Mouse (Mus musculus): ENCODE data around the gene Zeb2. TPM values are rescaled to one million over a fixed set of nuclear protein-coding genes. Genes with fewer than 3 reads are reported as not detected.

Gene Zeb2
- polyA plus RNA-seq, 2 experiments, result 5.7 to 9.9 TPM

DNA sequence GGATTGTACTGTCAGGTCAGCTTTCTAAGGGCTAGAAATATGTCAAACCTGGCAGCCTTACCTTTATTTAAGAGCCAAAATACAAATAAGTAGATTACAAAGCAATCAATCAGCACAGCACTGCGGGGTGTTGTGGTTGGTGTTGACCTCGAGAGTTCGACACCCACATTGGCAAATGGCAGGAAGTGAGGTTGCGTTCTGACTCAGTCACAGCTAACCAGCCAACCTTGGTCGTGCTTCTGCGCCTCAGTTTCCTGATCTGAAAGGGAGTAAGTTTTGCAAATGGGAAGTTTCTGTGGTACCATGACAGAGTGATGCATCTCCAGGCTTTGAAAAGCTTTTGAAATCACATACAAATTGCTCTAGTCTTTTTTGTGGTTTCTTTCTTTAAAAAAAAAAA is 21.7 kb upstream of the Zeb2 start:
- peaks cover 0 to 6% of the 10 kb centered on the region in 2 experiments; a peak in 1 of 4 replicates for H3K4me1 ChIP-seq (replicated peaks; ENCODE audit: control insufficient read depth in 2 of 2, insufficient read depth in 2 of 2, low read length in 1 of 2)
- DNase-seq (ENCODE audit: low read depth in 3 of 3, low spot score in 3 of 3) (no peak), ATAC-seq (ENCODE audit: insufficient read depth) (no peak)
- H3K36me3 ChIP-seq (replicated peaks; ENCODE audit: control insufficient read depth, insufficient read depth, low read depth), result no peaks in the 10 kb centered on the region
- no peak overlapping the region for H3K4me2 ChIP-seq (ENCODE audit: low read depth)
- no peak overlapping the region for H3K4me3 ChIP-seq (ENCODE audit: insufficient read depth in 1 of 2, low read depth in 2 of 2, low read length in 2 of 2)
- WGBS (ENCODE audit: insufficient replicate concordance), result 49% methylated on average over 6 of the region's 6 CpGs
- H3K27ac ChIP-seq, result no peak overlapping the region
- no peaks in the 10 kb centered on the region for H3K27me3 ChIP-seq (ENCODE audit: control insufficient read depth, insufficient read depth, low read length)
- H3K9me3 ChIP-seq (ENCODE audit: control insufficient read depth, low read length), result no peaks in the 10 kb centered on the region
- no peak overlapping the region for H3K9ac ChIP-seq (replicated peaks)
- TF ChIP-seq EP300 (IDR thresholded peaks at IDR 0.05; ENCODE audit: low read depth) (no peak), CTCF (IDR thresholded peaks at IDR 0.05; ENCODE audit: low read depth) (no peak)

DNA sequence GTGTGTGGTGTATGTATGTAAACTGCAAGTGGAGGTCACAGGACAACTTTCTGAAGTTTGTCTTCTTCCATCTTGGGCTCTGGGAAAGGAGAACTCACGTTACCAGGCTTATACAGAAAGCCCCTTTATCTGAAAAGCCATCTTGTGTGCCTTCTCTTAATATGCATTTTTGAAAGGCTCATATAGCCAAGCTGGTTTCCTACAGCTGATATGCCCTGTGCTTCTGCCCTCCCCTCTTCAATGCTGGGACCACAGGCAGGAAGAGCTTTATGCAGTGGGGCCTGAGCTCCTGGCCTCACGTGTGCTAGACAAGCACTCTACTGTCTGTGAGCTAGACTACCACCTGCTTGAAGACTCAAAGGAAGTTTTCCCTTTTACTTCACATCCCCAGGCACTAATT is 19.6 kb upstream of the Zeb2 start:
- Histone ChIP-seq H3K27me3 (ENCODE audit: control insufficient read depth, insufficient read depth, low read length) (no peaks in the 10 kb centered on the region), H3K4me1 (replicated peaks; ENCODE audit: control insufficient read depth in 2 of 2, insufficient read depth in 2 of 2, low read length in 1 of 2) (peaks cover 0 to 6% of the 10 kb centered on the region in 2 experiments; a peak in 1 of 4 replicates), H3K4me3 (ENCODE audit: insufficient read depth in 1 of 2, low read depth in 2 of 2, low read length in 2 of 2) (no peak overlapping the region), H3K36me3 (replicated peaks; ENCODE audit: control insufficient read depth, insufficient read depth, low read depth) (no peaks in the 10 kb centered on the region), H3K4me2 (ENCODE audit: low read depth) (no peak overlapping the region), H3K9ac (replicated peaks) (no peak overlapping the region), H3K9me3 (ENCODE audit: control insufficient read depth, low read length) (no peaks in the 10 kb centered on the region), H3K27ac (no peak overlapping the region)
- TF ChIP-seq EP300 (IDR thresholded peaks at IDR 0.05; ENCODE audit: low read depth), result no peak
- TF ChIP-seq CTCF (IDR thresholded peaks at IDR 0.05; ENCODE audit: low read depth), result no peak
- DNase-seq (ENCODE audit: low read depth in 3 of 3, low spot score in 3 of 3) (no peak), ATAC-seq (ENCODE audit: insufficient read depth) (no peak)
- 15% methylated on average over 2 of the region's 2 CpGs for WGBS (ENCODE audit: insufficient replicate concordance)

DNA sequence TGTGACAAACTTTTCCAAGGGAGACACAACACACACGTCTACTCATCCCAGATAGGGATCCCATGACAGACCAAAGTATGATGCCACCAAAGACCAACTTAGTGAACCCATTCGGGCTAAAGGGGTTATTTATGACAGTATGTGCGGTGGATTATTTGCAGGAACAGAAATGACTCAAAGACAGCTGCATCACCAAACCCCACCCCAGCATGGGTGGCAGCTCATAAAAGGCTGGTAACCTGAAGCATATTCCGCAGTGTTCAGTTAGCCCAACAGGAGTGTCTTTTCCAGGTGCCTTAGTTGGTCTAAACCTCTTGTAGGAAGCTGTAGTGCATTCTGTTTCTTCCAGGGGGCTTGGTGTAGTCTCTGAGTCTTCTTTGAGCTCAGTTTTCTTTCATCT is 16.0 kb upstream of the Zeb2 start:
- peaks cover 0 to 6% of the 10 kb centered on the region in 2 experiments; a peak in 1 of 4 replicates for H3K4me1 ChIP-seq (replicated peaks; ENCODE audit: control insufficient read depth in 2 of 2, insufficient read depth in 2 of 2, low read length in 1 of 2)
- no peak for TF ChIP-seq CTCF (IDR thresholded peaks at IDR 0.05; ENCODE audit: low read depth)
- TF ChIP-seq EP300 (IDR thresholded peaks at IDR 0.05; ENCODE audit: low read depth), result no peak
- DNase-seq (ENCODE audit: low read depth in 3 of 3, low spot score in 3 of 3), result no peak
- H3K27me3 ChIP-seq (ENCODE audit: control insufficient read depth, insufficient read depth, low read length), result no peaks in the 10 kb centered on the region
- H3K4me3 ChIP-seq (ENCODE audit: insufficient read depth in 1 of 2, low read depth in 2 of 2, low read length in 2 of 2), result no peak overlapping the region
- H3K27ac ChIP-seq, result no peak overlapping the region
- H3K4me2 ChIP-seq (ENCODE audit: low read depth), result no peak overlapping the region
- no peaks in the 10 kb centered on the region for H3K36me3 ChIP-seq (replicated peaks; ENCODE audit: control insufficient read depth, insufficient read depth, low read depth)
- H3K9me3 ChIP-seq (ENCODE audit: control insufficient read depth, low read length), result no peaks in the 10 kb centered on the region
- H3K9ac ChIP-seq (replicated peaks), result no peak overlapping the region
- 64% methylated on average over 4 of the region's 4 CpGs for WGBS (ENCODE audit: insufficient replicate concordance)
- ATAC-seq (ENCODE audit: insufficient read depth), result no peak

DNA sequence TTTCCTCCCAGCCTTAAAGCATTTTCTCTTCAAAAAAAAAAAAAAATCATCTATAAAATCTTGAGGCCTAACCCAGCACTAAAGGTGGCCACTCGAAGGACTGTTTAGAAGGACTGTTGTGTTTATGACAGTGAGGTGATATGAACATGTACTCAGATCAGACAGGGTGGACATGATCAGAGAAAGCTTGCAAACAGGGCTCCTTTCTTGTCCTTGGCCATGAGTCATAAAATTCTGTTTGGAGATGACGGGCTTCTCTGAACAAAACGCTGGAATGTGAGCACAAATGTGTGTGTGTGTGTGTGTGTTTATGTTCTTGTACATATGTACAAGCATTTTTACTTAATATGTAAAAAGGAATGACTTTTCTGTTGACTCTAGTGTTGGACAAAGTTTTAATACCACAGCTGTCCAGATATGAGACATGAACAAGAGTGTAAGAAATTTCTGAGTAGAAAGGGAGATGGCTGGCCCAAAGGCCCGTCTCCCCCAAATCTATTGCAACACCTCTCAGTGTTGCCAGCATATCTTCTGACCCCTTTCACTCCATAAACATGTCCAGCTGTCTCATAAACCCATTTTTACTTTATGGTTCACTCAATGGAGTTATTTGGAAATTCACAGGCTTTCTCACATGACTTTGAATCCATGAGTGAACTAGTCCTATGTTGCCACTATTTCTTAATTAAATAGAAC is 13.4 kb upstream of the Zeb2 start:
- no peaks in the 10 kb centered on the region for H3K27me3 ChIP-seq (ENCODE audit: control insufficient read depth, insufficient read depth, low read length)
- DNase-seq (ENCODE audit: low read depth in 3 of 3, low spot score in 3 of 3) (no peak), ATAC-seq (ENCODE audit: insufficient read depth) (no peak)
- no peak overlapping the region for H3K9ac ChIP-seq (replicated peaks)
- no peak overlapping the region for H3K4me2 ChIP-seq (ENCODE audit: low read depth)
- 61% methylated on average over 4 of the region's 4 CpGs for WGBS (ENCODE audit: insufficient replicate concordance)
- no peaks in the 10 kb centered on the region for H3K4me1 ChIP-seq (replicated peaks; ENCODE audit: control insufficient read depth in 2 of 2, insufficient read depth in 2 of 2, low read length in 1 of 2)
- TF ChIP-seq CTCF (IDR thresholded peaks at IDR 0.05; ENCODE audit: low read depth) (no peak), EP300 (IDR thresholded peaks at IDR 0.05; ENCODE audit: low read depth) (no peak)
- H3K4me3 ChIP-seq (ENCODE audit: insufficient read depth in 1 of 2, low read depth in 2 of 2, low read length in 2 of 2), result no peak overlapping the region
- H3K9me3 ChIP-seq (ENCODE audit: control insufficient read depth, low read length), result no peaks in the 10 kb centered on the region
- no peak overlapping the region for H3K27ac ChIP-seq
- no peaks in the 10 kb centered on the region for H3K36me3 ChIP-seq (replicated peaks; ENCODE audit: control insufficient read depth, insufficient read depth, low read depth)

DNA sequence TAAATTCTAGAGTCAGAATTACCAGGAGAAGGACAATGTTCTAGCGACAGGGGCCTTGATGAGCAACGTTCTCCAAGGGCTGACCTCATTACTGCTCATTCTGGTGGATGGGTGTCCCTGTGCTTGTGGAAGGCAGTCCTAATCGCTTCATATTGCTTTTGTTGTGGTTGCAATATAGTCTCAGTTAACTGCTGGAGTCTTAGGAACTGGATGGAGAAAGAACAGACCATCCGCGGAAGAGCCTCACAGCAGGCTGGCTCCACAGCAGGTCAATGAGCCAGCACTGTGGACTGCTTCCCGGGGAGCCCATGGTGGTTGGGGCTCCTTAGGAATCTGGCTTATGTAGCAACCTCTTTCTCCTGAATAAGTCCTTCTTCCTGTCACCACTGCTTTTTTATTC is 12.4 kb upstream of the Zeb2 start:
- no peak for TF ChIP-seq CTCF (IDR thresholded peaks at IDR 0.05; ENCODE audit: low read depth)
- no peak for TF ChIP-seq EP300 (IDR thresholded peaks at IDR 0.05; ENCODE audit: low read depth)
- no peak for DNase-seq (ENCODE audit: low read depth in 3 of 3, low spot score in 3 of 3)
- H3K4me1 ChIP-seq (replicated peaks; ENCODE audit: control insufficient read depth in 2 of 2, insufficient read depth in 2 of 2, low read length in 1 of 2), result no peaks in the 10 kb centered on the region
- H3K4me2 ChIP-seq (ENCODE audit: low read depth), result no peak overlapping the region
- no peaks in the 10 kb centered on the region for H3K9me3 ChIP-seq (ENCODE audit: control insufficient read depth, low read length)
- H3K36me3 ChIP-seq (replicated peaks; ENCODE audit: control insufficient read depth, insufficient read depth, low read depth), result no peaks in the 10 kb centered on the region
- no peak overlapping the region for H3K27ac ChIP-seq
- WGBS (ENCODE audit: insufficient replicate concordance), result 61% methylated on average over 6 of the region's 6 CpGs
- no peak overlapping the region for H3K9ac ChIP-seq (replicated peaks)
- H3K27me3 ChIP-seq (ENCODE audit: control insufficient read depth, insufficient read depth, low read length), result no peaks in the 10 kb centered on the region
- no peak for ATAC-seq (ENCODE audit: insufficient read depth)
- H3K4me3 ChIP-seq (ENCODE audit: insufficient read depth in 1 of 2, low read depth in 2 of 2, low read length in 2 of 2), result no peak overlapping the region
